Mouse (Mus musculus): ENCODE results near the gene Fopnl. TPM values are rescaled to one million over a fixed set of nuclear protein-coding genes. Genes with fewer than 3 reads are reported as not detected.

Gene Fopnl
- polyA plus RNA-seq, 2 experiments from 2014 or later: 103 to 131 TPM

Other genes starting within 250 kb of the Fopnl start
- 100 to 1,000 TPM in 1 of 2 experiments, 10 to 100 TPM in 1; 83.0 to 129 TPM for gene Nde1, start 154.1 kb downstream of the Fopnl start, polyA plus RNA-seq (2017; shearing (Covaris generic))
- gene Marf1, start 154.1 kb downstream of the Fopnl start, polyA plus RNA-seq (2017; shearing (Covaris generic)): 10 to 100 TPM; 24.5 to 30.0 TPM
- gene Myh11, start 26.0 kb downstream of the Fopnl start, polyA plus RNA-seq (2017; shearing (Covaris generic)): not detected
- 10 to 100 TPM; 20.8 to 40.1 TPM for gene Abcc1, start 44.2 kb upstream of the Fopnl start, polyA plus RNA-seq (2017; shearing (Covaris generic))
- gene A630010A05Rik, start 244.9 kb upstream of the Fopnl start, polyA plus RNA-seq (2017; shearing (Covaris generic)): not detected

Data from CD4-positive, CD25-positive, alpha-beta regulatory T cell, adult 4 months (primary cell).